Mouse (Mus musculus) MEL (cell line): ENCODE results near the gene Sars. TPM values are rescaled to one million over a fixed set of nuclear protein-coding genes. Genes with fewer than 3 reads are reported as not detected.

Experiments used
- DNase-seq: peaks from one replicate; pipeline ENCODE4 v3.0.0; 2011; ENCODE audit warnings: low read depth, low spot score
- H3K27ac ChIP-seq: 2 replicates; pipeline ENCODE4 v1.5.1; 2012; ENCODE audit warnings: low read depth, mild to moderate bottlenecking, control low read depth, low read length, moderate library complexity; ENCODE audit not compliant: control insufficient read depth
- H3K27me3 ChIP-seq, 2 experiments: fragments of 150-350 bp in 1 of 2; sonication (generic) in 1 of 2; 2 replicates each; pipeline ENCODE4 v1.6.1; 2012; ENCODE audit warnings: low read length in 2 of 2, mild to moderate bottlenecking in 2 of 2, improper control_type of control experiment in 1 of 2, moderate library complexity in 1 of 2; ENCODE audit not compliant: insufficient read depth in 2 of 2, control insufficient read depth in 1 of 2
- H3K36me3 ChIP-seq, 2 experiments: 2 replicates each; pipeline ENCODE4 v1.6.1; 2012 to 2014; ENCODE audit warnings: low read length in 2 of 2, improper control_type of control experiment in 1 of 2, inconsistent platforms in 1 of 2, mild to moderate bottlenecking in 1 of 2; ENCODE audit not compliant: insufficient read depth in 2 of 2, control insufficient read depth in 1 of 2
- H3K4me1 ChIP-seq, 2 experiments: fragments of 150-350 bp in 1 of 2; sonication (generic) in 1 of 2; 2 replicates each; pipeline ENCODE4 v1.6.1; 2012; ENCODE audit warnings: low read length in 2 of 2, improper control_type of control experiment in 1 of 2, mild to moderate bottlenecking in 1 of 2; ENCODE audit not compliant: insufficient read depth in 2 of 2, control insufficient read depth in 1 of 2
- H3K4me3 ChIP-seq, 2 experiments: fragments of 150-350 bp in 1 of 2; sonication (generic) in 1 of 2; 2 replicates each; pipeline ENCODE4 v1.5.1; 2012; ENCODE audit warnings: low read depth in 2 of 2, low read length in 2 of 2, mild to moderate bottlenecking in 2 of 2, moderate library complexity in 2 of 2, control low read depth in 1 of 2, improper control_type of control experiment in 1 of 2; ENCODE audit not compliant: control insufficient read depth in 1 of 2, insufficient read depth in 1 of 2
- H3K79me2 ChIP-seq: 2 replicates; pipeline ENCODE4 v1.6.1; 2012; ENCODE audit warnings: mild to moderate bottlenecking, low read length, moderate library complexity; ENCODE audit not compliant: control insufficient read depth, poor library complexity, insufficient read depth
- H3K9ac ChIP-seq: 2 replicates; pipeline ENCODE4 v1.6.1; 2012; ENCODE audit warnings: low read depth, mild to moderate bottlenecking, control low read depth, low read length, moderate library complexity; ENCODE audit not compliant: control insufficient read depth, poor library complexity, severe bottlenecking
- H3K9me3 ChIP-seq: fragments of 150-350 bp; sonication (generic); replicated peaks from 2 replicates; pipeline ENCODE4 v1.6.1; 2012; ENCODE audit warnings: mild to moderate bottlenecking, low read length, improper control_type of control experiment, moderate library complexity; ENCODE audit not compliant: insufficient read depth
- BHLHE40 ChIP-seq: IDR thresholded peaks from 2 replicates; pipeline ENCODE4 v1.6.1; 2012; ENCODE audit warnings: low read depth, mild to moderate bottlenecking, inconsistent platforms, low read length, improper control_type of control experiment, borderline replicate concordance
- CHD2 ChIP-seq: IDR thresholded peaks from 2 replicates; pipeline ENCODE4 v1.6.1; 2011; ENCODE audit warnings: low read length, improper control_type of control experiment
- EP300 ChIP-seq, 2 experiments: IDR thresholded peaks; 2 replicates each; pipeline ENCODE4 v1.6.1; 2011; ENCODE audit warnings: improper control_type of control experiment in 2 of 2, low read length in 2 of 2, low read depth in 1 of 2, mild to moderate bottlenecking in 1 of 2
- GABPA ChIP-seq: IDR thresholded peaks from 2 replicates; pipeline ENCODE4 v1.6.1; 2012; ENCODE audit warnings: low read depth, mild to moderate bottlenecking, inconsistent platforms, low read length, improper control_type of control experiment, moderate library complexity
- GATA1 ChIP-seq: IDR thresholded peaks from 2 replicates; pipeline ENCODE4 v1.6.1; 2011; ENCODE audit warnings: low read depth, low read length, improper control_type of control experiment
- HCFC1 ChIP-seq: IDR thresholded peaks from 2 replicates; pipeline ENCODE4 v1.6.1; 2012; ENCODE audit warnings: low read depth, mild to moderate bottlenecking, inconsistent platforms, low read length, improper control_type of control experiment, moderate library complexity
- JUND ChIP-seq: IDR thresholded peaks from 2 replicates; pipeline ENCODE4 v1.6.1; 2011; ENCODE audit warnings: low read depth, mild to moderate bottlenecking, improper control_type of control experiment, low read length
- KAT2A ChIP-seq: conservative IDR thresholded peaks from 2 replicates; pipeline ENCODE4 v1.6.1; 2012; ENCODE audit warnings: low read depth, low read length, improper control_type of control experiment, inconsistent platforms
- MAX ChIP-seq: IDR thresholded peaks from 2 replicates; pipeline ENCODE4 v1.6.1; 2011; ENCODE audit warnings: low read length, improper control_type of control experiment
- MAZ ChIP-seq: IDR thresholded peaks from 2 replicates; pipeline ENCODE4 v1.6.1; 2012; ENCODE audit warnings: low read depth, mild to moderate bottlenecking, inconsistent platforms, low read length, improper control_type of control experiment
- MEF2A ChIP-seq: IDR thresholded peaks from 2 replicates; pipeline ENCODE4 v1.6.1; 2014; ENCODE audit warnings: low read depth, mild to moderate bottlenecking, inconsistent platforms, low read length, improper control_type of control experiment; ENCODE audit not compliant: poor library complexity, insufficient replicate concordance, severe bottlenecking; ENCODE audit errors: extremely low read depth
- MXI1 ChIP-seq: IDR thresholded peaks from 2 replicates; pipeline ENCODE4 v1.6.1; 2011; ENCODE audit warnings: mild to moderate bottlenecking, low read depth, low read length, improper control_type of control experiment
- MYB ChIP-seq: IDR thresholded peaks from 2 replicates; pipeline ENCODE4 v1.6.1; 2011; ENCODE audit warnings: mild to moderate bottlenecking, low read depth, low read length, improper control_type of control experiment
- NELFE ChIP-seq: IDR thresholded peaks from 2 replicates; pipeline ENCODE4 v1.6.1; 2011; ENCODE audit warnings: low read depth, low read length, improper control_type of control experiment
- NRF1 ChIP-seq: IDR thresholded peaks from 2 replicates; pipeline ENCODE4 v1.6.1; 2014; ENCODE audit warnings: low read depth, mild to moderate bottlenecking, inconsistent platforms, low read length, improper control_type of control experiment, moderate library complexity; ENCODE audit not compliant: poor library complexity, insufficient read depth, severe bottlenecking
- POLR2A ChIP-seq, 2 experiments: IDR thresholded peaks; 2 replicates each; pipeline ENCODE4 v1.6.1; 2011 to 2012; ENCODE audit warnings: low read length in 2 of 2, mild to moderate bottlenecking in 2 of 2, control low read depth in 1 of 2, improper control_type of control experiment in 1 of 2, low read depth in 1 of 2, moderate library complexity in 1 of 2; ENCODE audit not compliant: control insufficient read depth in 1 of 2, insufficient read depth in 1 of 2, poor library complexity in 1 of 2
- RCOR1 ChIP-seq: IDR thresholded peaks from 2 replicates; pipeline ENCODE4 v1.6.1; 2012; ENCODE audit warnings: low read depth, mild to moderate bottlenecking, inconsistent platforms, low read length, improper control_type of control experiment
- SIN3A ChIP-seq: IDR thresholded peaks from 2 replicates; pipeline ENCODE4 v1.6.1; 2012; ENCODE audit warnings: low read length, improper control_type of control experiment, inconsistent platforms
- SMC3 ChIP-seq: IDR thresholded peaks from 2 replicates; pipeline ENCODE4 v1.6.1; 2011; ENCODE audit warnings: low read depth, low read length, improper control_type of control experiment
- TAL1 ChIP-seq: IDR thresholded peaks from 2 replicates; pipeline ENCODE4 v1.6.1; 2012; ENCODE audit warnings: mild to moderate bottlenecking, inconsistent platforms, low read length, moderate library complexity, mixed read lengths
- TCF12 ChIP-seq: IDR thresholded peaks from 2 replicates; pipeline ENCODE4 v1.6.1; 2014; ENCODE audit warnings: low read depth, mild to moderate bottlenecking, inconsistent platforms, low read length, improper control_type of control experiment, moderate library complexity
- USF1 ChIP-seq: IDR thresholded peaks from 2 replicates; pipeline ENCODE4 v1.6.1; 2014; ENCODE audit warnings: low read depth, mild to moderate bottlenecking, inconsistent platforms, low read length, improper control_type of control experiment, moderate library complexity
- ZMIZ1 ChIP-seq: IDR thresholded peaks from 2 replicates; pipeline ENCODE4 v1.6.1; 2012; ENCODE audit warnings: low read depth, mild to moderate bottlenecking, inconsistent platforms, low read length, improper control_type of control experiment, moderate library complexity
- polyA plus RNA-seq, 2 experiments: library from polyadenylated mRNA; stranded (reverse) in 1 of 2; unstranded in 1 of 2; fragments of >175 nt in 1 of 2; fragments of >200 nt in 1 of 2; gene quantifications; 2 replicates each; pipeline versions ENCODE4 v1.2.1 to v1.2.4; 2012; ENCODE audit warnings: low replicate concordance in 2 of 2, low read depth in 1 of 2; ENCODE audit not compliant: insufficient read length in 2 of 2, insufficient read depth in 1 of 2, missing spikeins in 1 of 2
- total RNA-seq: library from RNA; depleted of rRNA; stranded (reverse); fragments of 300-350 nt; gene quantifications from 2 replicates; pipeline ENCODE4 v1.2.3, GENCODE M21; 2012

The Sars gene
- total and polyA plus RNA-seq, 3 experiments, result 202 to 337 TPM; not detected in 1

DNA sequence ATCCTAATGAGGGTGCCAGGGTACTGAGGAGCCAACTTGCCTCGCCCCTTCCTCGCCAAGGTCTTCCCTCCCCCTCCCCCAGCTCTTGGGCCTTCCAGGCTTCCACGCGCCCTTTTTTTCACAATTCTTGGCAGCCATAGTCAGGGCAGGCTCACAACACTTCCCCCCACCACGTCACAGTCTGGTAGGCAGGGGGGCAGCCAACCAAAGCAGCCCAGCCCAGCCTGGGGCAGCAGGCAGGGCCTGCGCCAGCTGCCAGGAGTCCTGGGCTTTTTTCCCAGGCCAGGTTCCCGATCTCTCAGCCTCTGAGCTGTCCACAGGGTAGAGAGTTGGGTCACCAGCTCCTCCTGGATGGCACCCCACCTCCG, 33.3 kb downstream of the Sars start:
- Histone ChIP-seq H3K9me3 (no peaks in the 10 kb centered on the region), H3K36me3 (no peaks in the 10 kb centered on the region), H3K27me3 (no peaks in the 10 kb centered on the region; a peak in 2 of 4 replicates), H3K27ac (no peak overlapping the region), H3K4me1 (no peaks in the 10 kb centered on the region), H3K9ac (no peak overlapping the region), H3K79me2 (no peaks in the 10 kb centered on the region), H3K4me3 (no peak overlapping the region)
- TF ChIP-seq TCF12, result no peak
- no peak for TF ChIP-seq USF1
- no peak for TF ChIP-seq GABPA
- no peak for TF ChIP-seq NRF1
- TF ChIP-seq MEF2A, result no peak
- TF ChIP-seq POLR2A (IDR thresholded peaks at IDR 0.05; ENCODE audit: control insufficient read depth in 1 of 2, insufficient read depth in 1 of 2, low read depth in 1 of 2, low read length in 2 of 2, poor library complexity in 1 of 2), result no peak
- TF ChIP-seq GATA1, result no peak
- TF ChIP-seq KAT2A, result no peak
- no peak for TF ChIP-seq EP300 (IDR thresholded peaks at IDR 0.05; ENCODE audit: low read depth in 1 of 2, low read length in 2 of 2)
- TF ChIP-seq SIN3A, result no peak
- TF ChIP-seq MYB, result no peak
- no peak for TF ChIP-seq MXI1
- no peak for TF ChIP-seq MAZ
- no peak for TF ChIP-seq BHLHE40
- TF ChIP-seq MAX, result no peak
- TF ChIP-seq NELFE, result no peak
- no peak for TF ChIP-seq SMC3
- TF ChIP-seq HCFC1, result no peak
- TF ChIP-seq RCOR1, result no peak
- no peak for TF ChIP-seq ZMIZ1
- no peak for DNase-seq

DNA sequence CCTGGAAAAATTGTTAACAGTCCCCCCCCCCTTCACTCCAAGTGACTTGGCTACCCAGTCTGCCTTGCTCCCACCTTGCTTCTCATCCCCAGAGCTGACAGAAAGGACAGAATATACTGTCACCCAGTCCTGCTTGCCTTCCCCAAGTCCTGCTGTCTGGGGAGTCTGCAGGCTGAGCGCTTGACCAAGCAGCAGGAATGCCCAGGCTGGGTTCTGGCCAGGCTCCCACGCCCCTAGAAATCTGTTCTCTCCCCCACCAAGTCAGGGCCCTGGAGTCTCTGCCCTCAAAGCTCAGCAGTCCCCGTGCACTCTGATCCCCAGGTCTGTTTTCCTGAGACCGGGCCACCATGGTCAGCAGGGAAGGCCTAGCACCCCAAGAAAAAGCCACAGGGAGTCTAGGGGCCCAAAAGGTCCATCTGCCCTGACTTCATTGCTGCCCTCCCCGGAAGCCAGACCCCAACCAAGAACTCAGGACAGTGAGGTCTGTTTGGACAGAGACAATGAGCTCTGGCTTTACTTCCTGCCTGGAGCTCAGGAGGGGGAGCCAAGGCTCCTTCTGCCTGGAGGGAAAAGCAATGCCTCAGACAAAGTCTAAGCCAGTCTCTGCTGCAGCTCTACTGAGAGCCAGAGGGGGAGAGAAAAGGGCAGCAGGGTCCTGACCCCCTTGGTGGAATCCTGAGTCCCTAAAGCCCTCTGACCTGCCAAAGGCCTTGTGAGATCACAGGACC, 33.8 kb downstream of the Sars start:
- H3K27me3 ChIP-seq, result no peaks in the 10 kb centered on the region
- no peaks in the 10 kb centered on the region for H3K4me1 ChIP-seq
- DNase-seq, result no peak

More for the DNA sequence above, 33.8 kb downstream of the Sars start:
- no peak overlapping the region for H3K9ac ChIP-seq
- TF ChIP-seq MAX, result no peak
- TF ChIP-seq TAL1, result no peak
- TF ChIP-seq JUND, result no peak
- TF ChIP-seq CHD2, result no peak
- H3K9me3 ChIP-seq, result no peaks in the 10 kb centered on the region
- H3K27ac ChIP-seq, result no peak overlapping the region
- H3K4me3 ChIP-seq, result no peak overlapping the region
- no peaks in the 10 kb centered on the region for H3K79me2 ChIP-seq
- no peaks in the 10 kb centered on the region for H3K36me3 ChIP-seq
